ENCODE assay signal across 9 mouse cellular contexts in genomic region chr3:101812341-101812962, GRCm38 (mm10). TPM values are rescaled to one million over a fixed set of nuclear protein-coding genes. Genes with fewer than 3 reads are reported as not detected.
DNase-seq lines count a peak whose midpoint lies in the region; ATAC-seq and TF ChIP-seq lines count a peak whose summit lies in the region.
"Had no signal": no experiment of that assay in that cellular context is flagged by ENCODE, and none has a peak within 500 bp of the region (broad histone marks: within the 10 kb centered on the region; RNA-seq: fewer than 3 reads in every experiment).

No protein-coding gene starts in this region.

- intact Hi-C loops in gastrocnemius, adult 2 months (cut with DNase I), result loop anchor here (1.0 to 10.0 kb wide), 3 partner anchors 318 to 508 kb away; no protein-coding TSS in a partner anchor
- intact Hi-C loops in left cerebral cortex, postnatal 14 days (cut with DNase I), result loop anchor here (1.0 to 10.0 kb wide), 3 partner anchors 318 to 838 kb away; no protein-coding TSS in a partner anchor

- DNase-seq in 3T3-L1 (ENCODE audit: low read depth, low spot score), result peak; percentile 77
- peak; percentile 84 for DNase-seq in NIH3T3 (ENCODE audit: low read depth)
- DNase-seq in cerebellum, postnatal 36 days, result peak; percentile 77 to 82
- DNase-seq in gastrocnemius, adult 2 months, result peak; percentile 61
- peak; percentile 76 to 83 for DNase-seq in left cerebral cortex, postnatal 14 days (ENCODE audit: low spot score in 2 of 2)
- DNase-seq in midbrain, embryonic 14.5 days, result peak; percentile 91

- H3K36me3 ChIP-seq in intestine, embryonic 15.5 days, result no peaks in the 10 kb centered on the region
- H3K36me3 ChIP-seq in midbrain, embryonic 14.5 days (ENCODE audit: control insufficient read depth, insufficient read depth, low read length), result no peaks in the 10 kb centered on the region
- no peaks in the 10 kb centered on the region for H3K36me3 ChIP-seq in stomach, embryonic 15.5 days

- H3K9ac ChIP-seq in intestine, embryonic 15.5 days, result no peak overlapping the region
- H3K9ac ChIP-seq in midbrain, embryonic 14.5 days (replicated peaks; ENCODE audit: low read length), result no peak overlapping the region
- no peak overlapping the region for H3K9ac ChIP-seq in stomach, embryonic 15.5 days

- H3K27me3 ChIP-seq in intestine, embryonic 15.5 days (replicated peaks), result no peaks in the 10 kb centered on the region
- no peaks in the 10 kb centered on the region for H3K27me3 ChIP-seq in midbrain, embryonic 14.5 days (ENCODE audit: control insufficient read depth, insufficient read depth, low read length)
- H3K27me3 ChIP-seq in stomach, embryonic 15.5 days (replicated peaks), result no peaks in the 10 kb centered on the region

- H3K9me3 ChIP-seq in intestine, embryonic 15.5 days, result no peaks in the 10 kb centered on the region
- no peaks in the 10 kb centered on the region for H3K9me3 ChIP-seq in midbrain, embryonic 14.5 days (ENCODE audit: control insufficient read depth, low read length)
- no peaks in the 10 kb centered on the region for H3K9me3 ChIP-seq in stomach, embryonic 15.5 days

- no peaks in the 10 kb centered on the region for H3K4me1 ChIP-seq in intestine, embryonic 15.5 days (replicated peaks)
- 0 out of 2 replicates have a peak, but pooled peaks cover 4% of the 10 kb centered on the region for H3K4me1 ChIP-seq in midbrain, embryonic 14.5 days (ENCODE audit: control insufficient read depth, insufficient read depth, low read length)
- H3K4me1 ChIP-seq in stomach, embryonic 15.5 days, result no peaks in the 10 kb centered on the region

- 62% methylated on average over 10 of the region's 10 CpGs for WGBS in intestine, embryonic 15.5 days
- WGBS in midbrain, embryonic 14.5 days, result 62% methylated on average over 10 of the region's 10 CpGs
- WGBS in stomach, embryonic 15.5 days, result 62% methylated on average over 10 of the region's 10 CpGs

- H3K4me2 ChIP-seq in intestine, embryonic 15.5 days (replicated peaks), result no peak overlapping the region
- no peak overlapping the region for H3K4me2 ChIP-seq in midbrain, embryonic 14.5 days (ENCODE audit: low read length)
- no peak overlapping the region for H3K4me2 ChIP-seq in stomach, embryonic 15.5 days

- H3K4me3 ChIP-seq in gastrocnemius, adult 2 months, result no peak overlapping the region
- H3K4me3 ChIP-seq in intestine, embryonic 15.5 days (replicated peaks), result no peak overlapping the region
- no peak overlapping the region for H3K4me3 ChIP-seq in midbrain, embryonic 14.5 days (replicated peaks; ENCODE audit: low read depth, low read length)
- no peak overlapping the region for H3K4me3 ChIP-seq in stomach, embryonic 15.5 days (replicated peaks)
- H3K4me3 ChIP-seq: erythroblast, embryonic 14.5 days had no signal

- TF ChIP-seq CTCF in gastrocnemius, adult 2 months (IDR thresholded peaks at IDR 0.05), result peak; percentile 97

- H3K27ac ChIP-seq in gastrocnemius, adult 2 months, result no peak overlapping the region
- no peak overlapping the region for H3K27ac ChIP-seq in intestine, embryonic 15.5 days
- H3K27ac ChIP-seq in midbrain, embryonic 14.5 days (replicated peaks; ENCODE audit: low read depth, low read length), result no peak overlapping the region
- no peak overlapping the region for H3K27ac ChIP-seq in stomach, embryonic 15.5 days

- ATAC-seq in intestine, embryonic 15.5 days, result peak; percentile 81
- ATAC-seq in midbrain, embryonic 14.5 days (ENCODE audit: low FRiP score, low TSS enrichment), result peak; percentile 82
- peak; percentile 83 for ATAC-seq in stomach, embryonic 15.5 days (ENCODE audit: insufficient read depth, low FRiP score, low read depth)

RNA-seq across cellular contexts. Expression of gene Mab21l3, which starts 36.3 kb away (rescaled TPM):
- total RNA-seq in gastrocnemius, adult 2 months (2021), result not detected
- polyA plus RNA-seq in intestine, embryonic 15.5 days (2015; fragmentation: Nextera tagmentation; extraction: Ambion mirVana), result 5.8 and 6.4 TPM in 2 replicates
- total RNA-seq in left cerebral cortex, postnatal 14 days (2021), result under 1 TPM in 1 of 2 experiments, not detected in 1; 0.20 TPM
- polyA plus RNA-seq in midbrain, embryonic 14.5 days (2014; fragmentation: Nextera tagmentation; extraction: Ambion mirVana), result 0.23 TPM in 1 of 2 replicates, not detected in the other
- 4.1 and 5.8 TPM in 2 replicates for polyA plus RNA-seq in stomach, embryonic 15.5 days (2015; fragmentation: Nextera tagmentation; extraction: Ambion mirVana)
- polyA plus RNA-seq: erythroblast, embryonic 14.5 days had no signal
